Mouse (Mus musculus) megakaryocyte-erythroid progenitor cell, adult 5-6 weeks (primary cell): ENCODE measurements at regions not wholly inside any gene's neighbourhood (a gene's known extent, or its start where the extent isn't known, plus 50 kb on each side); places are given as distances from the start of the nearest gene placed in this dataset.

Source experiments
- ATAC-seq: replicated peaks from 2 replicates; pipeline ENCODE4 v1.8.0; 2016; ENCODE audit warnings: mild to moderate bottlenecking, inconsistent platforms; ENCODE audit not compliant: severe bottlenecking, poor library complexity, low FRiP score, low TSS enrichment

- no peak for ATAC-seq
These were observed 217.7 kb downstream of the Lrfn2 start for GRCm38 (mm10) chr17:49149896-49150295.

- ATAC-seq: no peak
These were observed 218.8 kb downstream of the Lrfn2 start for GRCm38 (mm10) chr17:49150971-49151422.

GRCm38 (mm10) chr17:49153994-49154393 lies 221.8 kb downstream of the Lrfn2 start:
- ATAC-seq: no peak

- ATAC-seq: no peak
These were observed 222.9 kb downstream of the Lrfn2 start for GRCm38 (mm10) chr17:49155001-49155515.

- ATAC-seq: no peak
These were observed 225.4 kb downstream of the Lrfn2 start for GRCm38 (mm10) chr17:49157586-49157985.

- ATAC-seq: peak; percentile 76
These were observed 239.3 kb downstream of the Lrfn2 start for GRCm38 (mm10) chr17:49171252-49172047.

GRCm38 (mm10) chr17:49172052-49172799 lies 240.0 kb downstream of the Lrfn2 start:
- ATAC-seq: no peak

- no peak for ATAC-seq
These were observed 240.6 kb downstream of the Lrfn2 start for GRCm38 (mm10) chr17:49172800-49173150.

- ATAC-seq: no peak
These were observed 246.0 kb downstream of the Lrfn2 start for GRCm38 (mm10) chr17:49177966-49178731.

GRCm38 (mm10) chr17:49182485-49182884 lies 245.7 kb upstream of the Mocs1 start:
- ATAC-seq: no peak; the same call in 1 of the 2 replicates

GRCm38 (mm10) chr17:49183917-49184316 lies 244.2 kb upstream of the Mocs1 start:
- no peak for ATAC-seq

- ATAC-seq: no peak
These were observed 243.0 kb upstream of the Mocs1 start for GRCm38 (mm10) chr17:49185052-49185612.

GRCm38 (mm10) chr17:49189765-49190164 lies 238.4 kb upstream of the Mocs1 start:
- ATAC-seq: peak; percentile 55; the same call in 1 of the 2 replicates

- no peak for ATAC-seq
These were observed 237.8 kb upstream of the Mocs1 start for GRCm38 (mm10) chr17:49190337-49190736.

- ATAC-seq: no peak
These were observed 232.0 kb upstream of the Mocs1 start for GRCm38 (mm10) chr17:49196046-49196684.

GRCm38 (mm10) chr17:49201495-49201894 lies 226.7 kb upstream of the Mocs1 start:
- no peak for ATAC-seq

- ATAC-seq: no peak
These were observed 223.1 kb upstream of the Mocs1 start for GRCm38 (mm10) chr17:49205095-49205494.

GRCm38 (mm10) chr17:49205564-49205963 lies 222.6 kb upstream of the Mocs1 start:
- no peak for ATAC-seq

- no peak for ATAC-seq
These were observed 221.5 kb upstream of the Mocs1 start for GRCm38 (mm10) chr17:49206708-49207107.
